Mouse (Mus musculus): ENCODE data around the gene Eif3d. TPM values are rescaled to one million over a fixed set of nuclear protein-coding genes. Genes with fewer than 3 reads are reported as not detected.

Eif3d gene
- polyA plus RNA-seq, 1 experiment = 119 TPM

DNA sequence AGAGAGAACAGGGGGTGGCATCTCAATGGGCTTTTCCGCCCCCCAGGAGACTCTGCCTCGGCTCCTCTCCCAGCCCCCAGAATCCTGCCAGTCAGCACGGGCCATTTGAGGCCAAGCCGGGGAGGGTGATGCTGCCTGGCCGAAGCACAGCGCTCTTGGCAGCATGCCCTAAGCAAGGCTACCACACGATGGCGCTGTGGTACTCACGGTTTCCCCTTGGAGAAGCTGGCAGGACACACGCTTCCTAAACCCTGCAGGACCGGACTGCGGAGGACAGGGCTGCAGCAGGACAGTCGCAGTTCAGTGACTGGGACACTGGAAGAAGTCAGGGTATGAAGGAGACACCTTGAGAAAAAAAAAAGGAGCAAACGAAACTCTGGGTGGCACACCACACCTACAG, 36.8 kb downstream of the Eif3d start:
- H3K4me1 ChIP-seq (ENCODE audit: control insufficient read depth, insufficient read depth, low read length) = peaks cover 18% of the 10 kb centered on the region
- TF ChIP-seq POLR2A (IDR thresholded peaks at IDR 0.05; ENCODE audit: borderline replicate concordance, insufficient read depth, low read length) = peak; percentile 64; the same call in 1 of the 2 replicates
- TF ChIP-seq CTCF (IDR thresholded peaks at IDR 0.05; ENCODE audit: borderline replicate concordance, insufficient read depth, low read depth, low read length) = peak; percentile 97
- H3K4me3 ChIP-seq (replicated peaks; ENCODE audit: insufficient read depth, low read depth, low read length) = peak overlapping the region; percentile 9
- no peaks in the 10 kb centered on the region for H3K27me3 ChIP-seq (ENCODE audit: control insufficient read depth, insufficient read depth, low read length)
- WGBS = under 1% methylated on average over 14 of the region's 14 CpGs
- peak overlapping the region; percentile 33 for H3K27ac ChIP-seq (ENCODE audit: insufficient read depth, low read length)
- DNase-seq = peak; percentile 99 to 100

DNA sequence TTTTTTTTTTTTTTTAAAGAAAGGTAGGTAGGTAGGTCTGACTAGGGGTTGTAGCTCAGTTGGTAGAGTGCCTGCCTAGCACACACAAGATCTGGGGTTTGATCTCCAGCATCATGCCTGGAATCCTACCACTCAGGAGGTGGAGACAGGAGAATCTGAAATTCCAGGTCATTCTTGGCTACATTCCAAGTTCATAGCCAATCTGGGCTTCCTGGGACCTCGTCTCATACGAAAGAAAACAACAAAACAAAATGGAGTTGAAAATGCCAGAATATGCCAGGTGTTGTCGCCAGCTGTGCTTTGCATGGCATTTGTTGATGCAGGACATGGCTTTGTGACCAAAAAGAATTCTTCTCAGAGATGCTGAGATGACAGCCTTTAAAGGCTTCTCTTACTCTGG, 37.4 kb downstream of the Eif3d start:
- WGBS = 24% methylated on average over 3 of the region's 3 CpGs
- H3K27ac ChIP-seq (ENCODE audit: insufficient read depth, low read length) = peak overlapping the region; percentile 33; the same call in 1 of the 2 replicates
- peaks cover 18% of the 10 kb centered on the region for H3K4me1 ChIP-seq (ENCODE audit: control insufficient read depth, insufficient read depth, low read length)
- DNase-seq = peak in 1 of 2 experiments; percentile 51
- no peaks in the 10 kb centered on the region for H3K27me3 ChIP-seq (ENCODE audit: control insufficient read depth, insufficient read depth, low read length)
- no peak for TF ChIP-seq CTCF (IDR thresholded peaks at IDR 0.05; ENCODE audit: borderline replicate concordance, insufficient read depth, low read depth, low read length)
- TF ChIP-seq POLR2A (IDR thresholded peaks at IDR 0.05; ENCODE audit: borderline replicate concordance, insufficient read depth, low read length) = no peak
- no peak overlapping the region for H3K4me3 ChIP-seq (replicated peaks; ENCODE audit: insufficient read depth, low read depth, low read length)

DNA sequence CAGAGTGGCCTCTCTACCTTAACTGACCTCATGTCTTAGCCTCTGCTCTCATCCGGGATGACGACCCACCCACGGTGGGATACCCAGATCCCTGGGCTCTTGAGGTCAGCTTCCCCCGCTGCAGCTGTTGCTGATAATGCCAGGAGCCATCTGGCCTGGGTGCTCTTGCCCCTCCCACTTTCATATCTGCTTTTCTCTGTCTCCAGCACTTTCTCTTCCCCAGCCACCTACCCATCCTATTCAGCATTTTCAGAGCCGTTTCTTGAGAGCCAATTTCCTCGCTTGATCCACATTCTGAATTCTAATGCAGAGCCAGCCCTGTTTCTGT, 39.0 kb downstream of the Eif3d start:
- 14% methylated on average over 6 of the region's 6 CpGs for WGBS
- Histone ChIP-seq H3K27me3 (ENCODE audit: control insufficient read depth, insufficient read depth, low read length) (no peaks in the 10 kb centered on the region), H3K27ac (ENCODE audit: insufficient read depth, low read length) (no peak overlapping the region), H3K4me1 (ENCODE audit: control insufficient read depth, insufficient read depth, low read length) (peaks cover 18% of the 10 kb centered on the region), H3K4me3 (replicated peaks; ENCODE audit: insufficient read depth, low read depth, low read length) (no peak overlapping the region)
- no peak for DNase-seq
- no peak for TF ChIP-seq CTCF (IDR thresholded peaks at IDR 0.05; ENCODE audit: borderline replicate concordance, insufficient read depth, low read depth, low read length)
- TF ChIP-seq POLR2A (IDR thresholded peaks at IDR 0.05; ENCODE audit: borderline replicate concordance, insufficient read depth, low read length) = no peak

DNA sequence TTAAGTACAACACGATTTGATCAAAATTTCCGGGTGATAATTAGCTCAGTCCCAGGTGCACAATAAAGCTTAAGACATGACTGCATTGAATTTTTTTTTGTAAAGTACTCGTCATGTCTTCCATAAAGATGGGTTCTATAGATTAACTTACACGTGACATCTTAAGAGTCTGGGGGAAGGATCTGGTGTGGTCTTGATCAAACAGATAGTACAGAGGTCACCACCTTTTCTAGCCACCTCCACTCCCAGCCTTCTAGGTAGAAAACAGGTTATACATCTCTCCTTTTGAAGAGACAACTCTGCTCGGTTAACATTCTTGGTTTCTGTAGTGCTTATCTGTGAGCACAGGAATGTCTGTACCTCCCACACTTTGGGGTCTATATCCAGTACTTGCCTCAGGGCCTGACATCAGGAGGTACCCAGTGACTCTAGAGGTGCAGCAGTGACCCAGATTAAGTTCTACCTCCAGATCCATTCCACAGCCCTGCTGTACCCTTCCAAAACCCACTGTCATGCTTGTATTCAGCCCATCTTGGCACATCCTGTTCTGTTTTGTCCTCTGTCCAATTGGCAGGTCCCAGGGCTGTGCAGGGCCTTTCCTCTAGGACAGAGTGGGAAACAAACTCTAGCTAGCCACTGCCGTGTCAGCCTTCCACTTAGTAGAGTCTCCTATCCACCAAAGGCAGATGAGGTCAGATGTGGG, 39.5 kb downstream of the Eif3d start:
- no peak for DNase-seq
- no peak overlapping the region for H3K27ac ChIP-seq (ENCODE audit: insufficient read depth, low read length)
- TF ChIP-seq CTCF (IDR thresholded peaks at IDR 0.05; ENCODE audit: borderline replicate concordance, insufficient read depth, low read depth, low read length) = no peak
- peaks cover 18% of the 10 kb centered on the region for H3K4me1 ChIP-seq (ENCODE audit: control insufficient read depth, insufficient read depth, low read length)
- no peak overlapping the region for H3K4me3 ChIP-seq (replicated peaks; ENCODE audit: insufficient read depth, low read depth, low read length)
- 66% methylated on average over 6 of the region's 6 CpGs for WGBS
- no peaks in the 10 kb centered on the region for H3K27me3 ChIP-seq (ENCODE audit: control insufficient read depth, insufficient read depth, low read length)

DNA sequence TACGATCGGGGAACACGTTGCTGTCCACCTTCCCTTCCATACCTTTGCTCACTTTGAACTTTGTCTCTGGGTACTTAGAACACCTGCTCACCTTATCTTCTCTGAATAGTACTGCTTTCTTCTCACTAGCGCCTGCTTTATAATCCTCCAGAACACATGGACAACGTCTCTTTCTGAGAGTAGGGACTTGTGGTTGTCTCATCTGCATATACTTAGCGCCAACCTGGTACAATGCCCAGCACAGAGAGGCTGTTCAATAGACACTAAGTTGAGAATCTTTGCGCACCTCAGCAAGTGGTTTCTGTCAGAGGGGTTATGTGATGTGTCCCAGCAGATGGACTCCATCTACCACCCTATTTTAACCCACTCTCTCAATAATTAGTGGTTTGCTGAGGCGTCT, 40.8 kb downstream of the Eif3d start:
- Histone ChIP-seq H3K27ac (ENCODE audit: insufficient read depth, low read length) (peak overlapping the region; percentile 55; the same call in 1 of the 2 replicates), H3K27me3 (ENCODE audit: control insufficient read depth, insufficient read depth, low read length) (no peaks in the 10 kb centered on the region), H3K4me3 (replicated peaks; ENCODE audit: insufficient read depth, low read depth, low read length) (no peak overlapping the region), H3K4me1 (ENCODE audit: control insufficient read depth, insufficient read depth, low read length) (peaks cover 12% of the 10 kb centered on the region)
- TF ChIP-seq POLR2A (IDR thresholded peaks at IDR 0.05; ENCODE audit: borderline replicate concordance, insufficient read depth, low read length) (no peak), CTCF (IDR thresholded peaks at IDR 0.05; ENCODE audit: borderline replicate concordance, insufficient read depth, low read depth, low read length) (no peak)
- no peak for DNase-seq
- WGBS = 36% methylated on average over 8 of the region's 8 CpGs

DNA sequence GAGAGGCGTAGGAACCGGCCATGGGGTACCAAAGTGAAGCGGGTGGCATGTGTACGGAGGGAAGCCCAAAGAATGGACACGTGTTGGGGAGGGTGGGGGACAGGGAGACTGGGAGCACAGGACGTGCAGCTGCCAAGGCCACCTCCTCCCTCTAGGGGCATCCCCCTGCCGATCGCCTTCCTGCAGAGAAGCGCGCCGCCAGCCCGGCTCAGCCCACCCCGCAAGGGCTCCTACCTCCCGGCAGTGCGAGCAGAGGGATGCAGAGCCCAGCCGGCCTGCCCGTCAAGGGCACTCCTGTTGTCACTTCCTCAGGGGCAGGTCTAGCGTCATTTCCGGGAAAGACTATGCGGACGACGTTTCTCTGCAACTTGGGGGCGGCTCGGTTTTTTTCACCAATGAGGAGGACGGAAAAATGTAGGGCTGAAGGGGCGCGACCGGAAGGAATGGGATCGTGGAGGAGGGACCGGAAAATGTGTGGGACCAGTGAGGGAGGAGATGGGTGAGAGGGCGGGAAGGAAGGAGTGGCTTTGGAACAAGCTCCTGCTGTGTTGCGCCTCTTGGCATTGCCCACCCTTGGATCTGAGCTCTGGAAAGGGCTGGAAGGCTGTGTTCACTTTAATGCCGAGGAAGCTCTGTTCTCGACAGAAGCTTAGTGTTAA, 41.8 kb downstream of the Eif3d start, which contains the start of gene Txn2:
Txn2 (minus strand) TSS at position 334 of the 659 bp plus-strand sequence.
- peaks cover 4% of the 10 kb centered on the region; the same call in 1 of the 2 replicates for H3K4me1 ChIP-seq (ENCODE audit: control insufficient read depth, insufficient read depth, low read length)
- no peak for TF ChIP-seq CTCF (IDR thresholded peaks at IDR 0.05; ENCODE audit: borderline replicate concordance, insufficient read depth, low read depth, low read length)
- TF ChIP-seq POLR2A (IDR thresholded peaks at IDR 0.05; ENCODE audit: borderline replicate concordance, insufficient read depth, low read length) = peak; percentile 72; the same call in 1 of the 2 replicates
- peak within 1 kb of the TSS; percentile 97 for H3K27ac ChIP-seq (ENCODE audit: insufficient read depth, low read length)
- under 1% methylated on average over 34 of the region's 34 CpGs for WGBS
- H3K4me3 ChIP-seq (replicated peaks; ENCODE audit: insufficient read depth, low read depth, low read length) = peak within 1 kb of the TSS; percentile 85
- peak; percentile 97 to 99 for DNase-seq
- H3K27me3 ChIP-seq (ENCODE audit: control insufficient read depth, insufficient read depth, low read length) = no peaks in the 10 kb centered on the region

DNA sequence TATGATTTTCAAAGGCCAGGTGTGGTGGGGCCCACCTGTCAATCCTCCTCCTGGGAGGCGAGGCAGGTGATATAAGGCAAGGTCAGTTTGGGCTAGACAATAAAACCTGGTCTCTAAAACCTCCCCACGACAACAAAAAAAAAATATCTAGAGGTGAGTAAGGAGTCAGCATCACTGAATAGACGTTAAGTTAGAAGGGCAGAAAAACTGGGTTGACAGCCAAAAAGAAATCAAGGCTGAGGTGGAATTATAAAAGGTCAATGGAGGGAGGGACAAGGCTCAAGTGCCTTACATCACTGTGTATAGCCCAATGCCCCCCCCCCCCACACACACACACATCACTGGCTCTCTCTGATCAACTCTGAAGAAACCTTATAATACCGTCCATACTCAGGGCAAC, 42.5 kb downstream of the Eif3d start:
- Histone ChIP-seq H3K27ac (ENCODE audit: insufficient read depth, low read length) (no peak overlapping the region), H3K4me1 (ENCODE audit: control insufficient read depth, insufficient read depth, low read length) (peaks cover 1% of the 10 kb centered on the region; the same call in 1 of the 2 replicates), H3K27me3 (ENCODE audit: control insufficient read depth, insufficient read depth, low read length) (no peaks in the 10 kb centered on the region), H3K4me3 (replicated peaks; ENCODE audit: insufficient read depth, low read depth, low read length) (peak overlapping the region; percentile 85)
- TF ChIP-seq CTCF (IDR thresholded peaks at IDR 0.05; ENCODE audit: borderline replicate concordance, insufficient read depth, low read depth, low read length) (no peak), POLR2A (IDR thresholded peaks at IDR 0.05; ENCODE audit: borderline replicate concordance, insufficient read depth, low read length) (no peak)
- DNase-seq = no peak
- WGBS = 18% methylated on average over 4 of the region's 4 CpGs

DNA sequence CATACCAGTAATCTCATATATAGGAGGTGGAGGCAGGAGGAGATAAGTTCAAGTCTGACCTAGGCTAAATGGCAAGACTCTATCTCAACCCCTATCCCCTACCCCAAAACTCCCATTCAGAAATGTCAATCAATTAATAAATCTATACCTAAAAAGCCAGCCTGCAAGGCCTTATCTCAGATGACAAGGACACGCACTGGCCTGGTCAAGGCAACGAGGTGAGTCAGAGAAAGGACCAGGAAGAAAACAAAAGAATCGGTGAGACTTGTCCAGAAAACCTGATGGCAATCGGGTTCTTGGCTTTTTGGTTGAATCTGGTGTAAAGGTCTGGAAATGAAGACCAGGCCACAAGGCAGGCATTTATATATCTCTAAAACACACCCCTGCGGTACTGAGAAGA, 43.7 kb downstream of the Eif3d start:
- 96% methylated on average over 5 of the region's 5 CpGs for WGBS
- Histone ChIP-seq H3K27me3 (ENCODE audit: control insufficient read depth, insufficient read depth, low read length) (no peaks in the 10 kb centered on the region), H3K4me1 (ENCODE audit: control insufficient read depth, insufficient read depth, low read length) (no peaks in the 10 kb centered on the region; the same call in 1 of the 2 replicates), H3K27ac (ENCODE audit: insufficient read depth, low read length) (no peak overlapping the region), H3K4me3 (replicated peaks; ENCODE audit: insufficient read depth, low read depth, low read length) (no peak overlapping the region)
- no peak for TF ChIP-seq CTCF (IDR thresholded peaks at IDR 0.05; ENCODE audit: borderline replicate concordance, insufficient read depth, low read depth, low read length)
- no peak for TF ChIP-seq POLR2A (IDR thresholded peaks at IDR 0.05; ENCODE audit: borderline replicate concordance, insufficient read depth, low read length)
- no peak for DNase-seq
